Mouse (Mus musculus) kidney, postnatal 10 days (tissue): Measurements from ENCODE around the gene Slc26a1.
"Not testable (repeated sequence)": the region's sequence is repeated elsewhere in the genome, so short reads cannot be mapped to it uniquely, and the experiment has no call there.

ENCODE experiments used
- DNase-seq: peaks from one replicate; pipeline ENCODE4 v3.0.0; 2021; ENCODE audit warnings: mixed read lengths

The Slc26a1 gene

DNA sequence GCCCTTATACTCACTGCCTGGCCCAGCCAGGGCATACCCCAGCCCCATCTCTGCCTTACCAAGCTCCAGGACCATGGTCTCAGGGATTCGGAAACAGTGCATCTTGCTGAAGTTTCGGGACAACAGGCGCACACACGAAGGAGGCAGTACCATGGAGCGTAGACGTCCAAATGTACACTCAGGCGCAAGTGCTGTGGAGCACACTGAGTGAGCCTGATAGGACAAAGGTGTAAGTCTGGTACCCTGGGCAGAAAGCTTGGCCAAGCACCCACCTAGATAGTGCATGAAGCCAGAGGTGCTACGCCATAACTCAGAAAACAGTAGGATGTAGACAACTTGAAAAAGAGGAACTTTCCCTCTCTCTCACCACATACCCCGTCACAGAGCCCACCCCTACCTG is 20.0 kb downstream of the Slc26a1 start:
- no peak for DNase-seq

DNA sequence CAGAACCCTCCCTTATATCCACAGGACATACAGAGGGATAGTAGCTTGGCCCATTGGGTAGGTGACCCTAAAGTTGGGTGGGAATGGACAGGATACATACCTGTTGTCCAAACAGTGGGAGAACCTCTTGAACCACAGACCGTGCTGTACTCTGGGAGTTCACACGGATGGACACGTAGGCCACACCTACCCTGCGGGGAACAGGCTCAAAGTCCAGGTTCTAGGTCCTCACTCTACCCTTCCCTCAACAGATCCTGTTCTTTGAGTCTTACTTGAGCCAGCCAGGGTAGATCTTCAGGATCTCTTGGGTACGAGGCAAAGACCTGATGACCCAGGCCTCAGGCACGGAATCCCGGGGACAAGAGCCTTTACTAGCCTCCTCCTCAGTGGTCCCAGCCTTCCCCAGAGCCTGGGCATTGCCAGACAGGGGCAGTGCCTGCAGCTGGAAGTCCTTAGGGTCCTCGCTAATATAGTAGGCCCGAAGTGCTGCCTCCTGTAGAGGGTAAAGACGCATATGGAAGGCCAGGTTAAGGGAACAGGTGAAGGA is 20.9 kb downstream of the Slc26a1 start:
- DNase-seq: no peak

DNA sequence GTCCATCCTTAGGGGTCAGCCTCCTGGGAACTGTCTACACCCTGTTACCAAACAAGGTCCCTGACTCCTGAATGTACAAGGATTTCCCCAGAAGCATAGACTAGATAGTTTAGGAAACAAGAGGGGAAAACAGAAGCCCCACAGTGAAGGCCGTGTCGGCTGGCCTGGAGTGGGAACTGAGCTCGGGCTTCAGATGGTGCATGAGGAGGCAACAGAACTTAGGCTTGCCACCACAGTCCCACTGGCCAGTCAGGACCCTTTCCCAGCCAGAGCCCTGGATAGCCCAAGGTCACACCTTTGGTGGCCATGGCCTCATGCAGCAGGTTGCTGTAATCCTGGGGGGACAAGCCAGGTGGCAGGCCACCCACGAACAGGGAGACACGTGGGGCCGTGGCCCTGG is 22.0 kb downstream of the Slc26a1 start:
- no peak for DNase-seq

DNA sequence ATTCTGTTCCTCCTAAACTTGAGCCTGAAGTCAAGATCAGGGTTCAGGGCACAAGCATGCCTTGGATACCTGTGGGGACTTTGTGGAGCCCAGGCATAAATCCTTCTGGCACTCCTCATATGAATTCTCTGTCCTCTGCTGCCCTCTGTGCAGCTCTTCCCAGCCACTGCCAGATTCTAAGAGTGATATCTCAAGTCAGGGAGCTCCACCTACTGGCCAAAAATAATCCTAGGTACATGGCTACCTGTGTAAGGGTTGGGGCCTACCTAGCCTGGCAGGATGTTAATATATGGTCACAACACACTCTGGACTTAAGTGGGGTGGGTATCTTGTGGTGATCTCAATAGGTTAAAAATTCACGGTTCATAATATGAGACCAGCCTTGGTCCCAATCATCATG is 23.5 kb downstream of the Slc26a1 start:
- DNase-seq: peak; percentile 75

DNA sequence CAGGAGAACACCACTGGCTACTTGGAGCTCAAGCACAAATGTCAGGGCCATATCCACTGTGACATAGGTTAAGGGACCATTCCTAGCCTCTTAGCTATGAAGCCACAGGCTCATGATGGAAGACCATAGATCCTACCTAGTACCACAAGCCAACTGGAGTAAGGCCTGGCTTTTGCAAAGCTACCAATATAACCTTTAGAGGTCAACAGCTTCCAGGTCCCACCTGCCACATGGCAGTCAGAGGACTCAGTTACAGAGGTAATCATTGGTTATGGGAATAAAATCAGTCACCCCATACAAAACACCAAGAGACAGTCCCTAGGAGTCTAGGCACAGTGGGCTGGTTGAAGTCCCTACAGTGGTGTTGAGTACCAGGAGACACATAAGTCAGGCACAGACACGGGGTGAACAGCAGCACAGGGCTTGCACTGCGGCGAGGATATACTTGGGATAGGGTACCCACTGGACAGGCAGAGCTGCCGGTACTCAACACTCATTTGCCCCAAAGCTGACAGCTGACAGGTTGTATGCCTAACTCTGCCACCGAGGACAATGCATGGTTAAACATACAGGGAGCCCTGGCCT is 24.1 kb downstream of the Slc26a1 start:
- DNase-seq: no peak

DNA sequence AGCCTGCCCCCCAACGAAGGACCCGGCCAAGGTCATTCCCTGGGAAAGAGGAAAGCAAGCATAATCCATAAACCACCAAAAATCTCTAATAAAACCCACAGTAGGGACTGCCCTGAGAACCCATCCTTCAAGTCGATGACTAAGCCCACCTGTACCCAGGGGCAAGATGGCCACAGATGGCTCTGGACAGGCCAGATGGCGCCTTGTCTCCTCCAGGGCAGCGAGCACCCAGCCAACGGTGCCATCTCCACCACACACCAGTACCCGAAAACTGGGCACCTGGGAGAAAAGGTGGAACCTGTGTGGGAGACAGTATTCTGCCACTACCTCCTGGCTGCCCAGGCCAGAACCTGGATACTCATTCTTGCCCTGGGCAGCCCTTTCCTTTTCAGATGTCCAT is 25.0 kb downstream of the Slc26a1 start:
- no peak for DNase-seq

DNA sequence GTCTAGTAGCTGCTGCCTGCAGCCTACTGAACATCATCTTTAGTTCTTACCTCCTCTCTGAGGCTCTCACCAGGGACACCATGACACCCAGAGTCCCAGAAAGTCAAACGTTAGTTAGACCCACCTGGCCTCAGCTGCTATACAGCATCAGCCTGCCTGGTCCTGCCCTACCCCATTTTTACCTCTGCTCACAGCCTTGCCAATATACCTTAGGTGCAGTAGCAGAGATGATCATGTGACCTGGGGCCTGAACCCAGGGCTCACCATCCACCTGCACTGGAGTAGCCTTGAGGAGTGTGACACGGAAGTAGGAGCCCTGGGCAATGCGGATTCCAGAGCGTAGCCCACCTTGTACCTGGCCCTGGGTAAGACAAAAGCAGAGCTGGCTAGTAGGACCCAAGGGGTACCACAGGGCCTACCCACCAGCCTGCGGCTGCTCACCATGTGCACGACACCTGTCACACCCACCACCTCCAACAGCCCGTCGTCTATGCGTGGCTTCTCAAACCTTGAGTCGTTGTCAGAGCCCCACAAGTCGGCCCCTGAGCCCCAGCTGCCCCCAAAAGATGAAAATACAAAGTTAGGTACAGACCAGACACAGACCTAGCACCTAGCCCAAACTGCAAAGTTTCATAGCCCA is 26.3 kb downstream of the Slc26a1 start:
- no peak for DNase-seq

DNA sequence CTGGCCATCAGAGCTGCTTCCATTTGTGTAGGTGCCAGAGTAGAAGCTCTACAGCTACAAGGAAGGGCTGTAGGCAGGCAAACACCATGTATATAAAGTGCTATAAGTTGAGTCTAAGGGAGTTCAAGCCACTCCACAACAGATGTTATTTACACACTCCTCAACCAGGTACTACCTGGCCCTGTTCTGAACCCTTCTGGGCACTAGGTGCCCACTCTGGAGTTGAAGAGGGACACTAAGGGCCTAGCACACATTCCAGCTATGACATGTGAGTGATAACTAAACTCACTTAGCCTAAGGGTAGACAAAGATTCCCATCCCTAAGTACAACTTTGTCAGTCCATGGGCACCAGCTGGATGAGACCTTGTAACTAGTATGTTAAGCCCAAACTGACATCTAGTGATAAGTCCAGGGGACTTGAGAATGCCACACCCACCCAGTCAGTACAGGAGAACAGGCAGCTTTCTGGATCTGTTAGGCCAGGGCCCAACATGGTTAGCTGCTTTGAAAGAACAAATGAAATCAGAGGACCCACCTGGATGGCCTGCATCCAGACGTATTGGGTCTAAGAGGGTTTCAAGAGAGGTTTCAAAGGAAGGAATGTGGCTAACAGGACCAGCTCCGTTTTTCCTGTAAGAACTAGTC is 27.4 kb downstream of the Slc26a1 start:
- no peak for DNase-seq

DNA sequence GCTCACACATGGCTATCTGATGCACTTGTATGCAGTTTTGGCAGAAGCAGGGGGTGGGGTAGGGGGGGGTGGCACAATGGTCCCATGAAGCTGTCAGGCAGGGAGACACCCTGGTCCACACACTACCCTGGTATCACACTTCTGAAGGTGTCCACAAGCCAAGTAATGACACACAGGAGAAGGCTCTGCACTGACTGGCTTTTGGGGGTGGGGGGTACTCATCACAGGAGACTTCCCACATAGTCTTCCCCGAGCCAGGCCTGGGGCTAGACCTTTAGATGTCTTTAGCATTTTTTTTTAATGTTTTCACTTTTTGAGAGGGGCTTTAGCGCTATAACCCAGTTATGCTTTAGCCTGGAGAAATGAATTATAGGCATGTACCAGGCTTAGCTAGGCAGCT is 28.1 kb downstream of the Slc26a1 start:
- DNase-seq: no peak

DNA sequence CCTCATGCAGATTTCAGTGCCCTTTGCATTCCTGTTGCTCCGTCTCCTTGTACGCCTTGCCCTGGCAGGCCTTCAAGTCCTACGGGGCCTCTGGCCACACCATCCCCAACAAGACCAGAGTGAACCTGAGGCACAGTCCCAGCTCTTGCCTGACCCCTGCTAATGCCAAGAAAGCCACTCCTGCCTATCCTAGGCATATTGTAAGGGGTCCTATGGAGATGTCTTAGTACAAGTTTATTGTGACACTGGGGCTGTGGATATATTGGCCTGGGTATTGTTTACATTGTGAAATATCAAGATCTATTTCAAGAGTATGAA is 29.1 kb downstream of the Slc26a1 start:
- no peak for DNase-seq

DNA sequence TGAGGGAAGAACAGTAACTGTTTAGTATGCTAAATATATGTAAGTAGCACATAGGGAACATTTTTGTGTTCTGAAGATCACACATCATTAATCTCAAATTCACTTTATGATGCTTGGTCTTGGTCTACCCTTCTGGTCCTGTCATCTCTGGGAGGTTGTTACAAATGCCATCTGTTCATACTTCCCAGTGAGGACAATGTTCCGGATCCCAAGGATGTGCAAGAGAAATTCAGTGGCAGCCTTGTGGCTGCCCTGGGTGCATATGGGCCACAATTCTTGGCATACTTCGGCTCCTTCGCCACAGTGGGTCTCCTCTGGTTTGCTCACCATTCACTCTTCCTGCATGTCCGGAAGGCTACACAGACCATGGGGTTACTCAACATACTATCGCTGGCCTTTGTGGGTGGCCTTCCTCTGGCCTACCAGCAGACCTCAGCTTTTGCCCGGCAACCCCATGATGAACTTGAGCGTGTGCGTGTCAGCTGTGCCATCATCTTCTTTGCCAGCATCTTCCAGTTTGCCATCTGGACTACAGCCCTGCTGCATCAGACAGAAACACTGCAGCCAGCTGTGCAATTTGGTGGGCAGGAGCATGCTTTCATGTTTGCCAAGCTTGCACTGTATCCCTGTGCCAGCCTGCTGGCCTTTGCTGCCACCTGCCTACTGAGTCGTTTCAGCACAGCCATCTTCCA is 29.6 kb downstream of the Slc26a1 start:
- no peak for DNase-seq

DNA sequence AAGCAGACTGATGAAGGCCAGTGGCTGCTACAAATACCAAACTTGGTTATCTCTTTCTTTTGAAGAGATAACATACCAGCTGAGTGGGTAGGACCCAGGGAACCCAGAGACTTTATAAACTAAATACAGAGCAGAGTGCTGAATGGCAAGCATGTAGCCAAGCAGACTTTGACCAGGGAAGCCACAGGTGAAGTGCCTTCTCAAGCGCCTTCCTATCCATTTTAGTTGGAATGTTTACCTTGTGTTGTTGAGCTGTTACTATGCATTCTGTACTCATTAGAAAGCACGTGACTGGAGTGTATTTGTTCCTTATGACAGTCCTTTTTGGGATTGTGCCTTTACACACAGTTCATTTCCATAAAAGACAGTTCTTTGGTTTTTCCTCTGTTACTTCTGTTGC is 31.7 kb downstream of the Slc26a1 start:
- DNase-seq: no peak

DNA sequence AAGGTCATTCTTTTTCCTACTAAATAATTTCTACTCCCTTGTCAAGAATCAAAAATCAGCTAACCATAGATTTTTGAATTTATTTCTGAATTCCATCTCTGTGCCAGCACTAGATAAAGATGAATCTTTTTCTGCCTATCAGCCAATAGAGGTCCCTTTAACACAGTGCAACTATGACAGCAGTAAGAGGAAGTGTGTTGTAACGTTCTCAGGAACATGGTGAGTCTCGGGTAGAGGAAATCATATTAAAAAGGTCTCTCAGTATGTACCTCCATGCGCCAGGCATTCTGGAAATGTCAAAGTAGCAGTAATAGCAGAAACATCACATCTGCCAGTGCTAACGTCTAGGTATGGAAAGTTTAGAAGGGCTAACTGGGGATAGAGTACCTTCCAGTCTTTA is 39.2 kb downstream of the Slc26a1 start:
- DNase-seq: no peak

DNA sequence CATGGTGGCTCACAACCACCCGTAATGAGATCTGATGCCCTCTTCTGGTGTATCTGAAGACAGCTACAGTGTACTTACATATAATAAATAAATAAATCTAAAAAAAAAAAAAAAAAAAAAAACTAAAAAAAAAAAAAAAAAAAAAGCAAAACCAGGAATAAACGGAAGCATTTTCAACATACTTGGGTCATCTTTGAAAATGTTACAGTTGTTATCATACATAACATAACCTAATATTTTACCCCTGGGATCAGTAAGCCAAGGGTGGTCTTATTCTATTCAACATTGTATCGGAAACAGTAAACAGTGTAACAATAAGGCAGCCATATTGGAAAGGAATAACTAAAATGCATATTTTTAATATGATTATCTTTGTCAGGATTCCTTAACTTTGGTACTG is 41.3 kb downstream of the Slc26a1 start:
- DNase-seq: not testable (repeated sequence)

DNA sequence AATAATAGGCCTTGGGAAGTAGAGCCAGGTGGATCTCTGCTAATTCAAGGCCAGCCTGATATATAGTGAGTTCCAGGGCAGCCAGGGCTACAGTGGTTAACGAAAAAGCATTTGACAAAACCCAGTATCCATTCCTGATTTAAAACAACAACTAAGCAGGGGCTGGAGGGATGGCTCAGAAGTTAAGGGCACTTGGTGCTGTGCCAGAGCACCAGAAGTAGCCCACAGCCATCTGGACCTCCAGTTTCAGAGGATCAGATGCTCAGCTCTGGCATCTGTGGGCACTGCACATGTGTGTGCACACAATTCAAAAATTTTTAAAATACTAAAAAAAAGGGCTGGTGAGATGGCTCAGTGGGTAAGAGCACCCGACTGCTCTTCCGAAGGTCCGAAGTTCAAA is 41.7 kb downstream of the Slc26a1 start:
- DNase-seq: no peak

DNA sequence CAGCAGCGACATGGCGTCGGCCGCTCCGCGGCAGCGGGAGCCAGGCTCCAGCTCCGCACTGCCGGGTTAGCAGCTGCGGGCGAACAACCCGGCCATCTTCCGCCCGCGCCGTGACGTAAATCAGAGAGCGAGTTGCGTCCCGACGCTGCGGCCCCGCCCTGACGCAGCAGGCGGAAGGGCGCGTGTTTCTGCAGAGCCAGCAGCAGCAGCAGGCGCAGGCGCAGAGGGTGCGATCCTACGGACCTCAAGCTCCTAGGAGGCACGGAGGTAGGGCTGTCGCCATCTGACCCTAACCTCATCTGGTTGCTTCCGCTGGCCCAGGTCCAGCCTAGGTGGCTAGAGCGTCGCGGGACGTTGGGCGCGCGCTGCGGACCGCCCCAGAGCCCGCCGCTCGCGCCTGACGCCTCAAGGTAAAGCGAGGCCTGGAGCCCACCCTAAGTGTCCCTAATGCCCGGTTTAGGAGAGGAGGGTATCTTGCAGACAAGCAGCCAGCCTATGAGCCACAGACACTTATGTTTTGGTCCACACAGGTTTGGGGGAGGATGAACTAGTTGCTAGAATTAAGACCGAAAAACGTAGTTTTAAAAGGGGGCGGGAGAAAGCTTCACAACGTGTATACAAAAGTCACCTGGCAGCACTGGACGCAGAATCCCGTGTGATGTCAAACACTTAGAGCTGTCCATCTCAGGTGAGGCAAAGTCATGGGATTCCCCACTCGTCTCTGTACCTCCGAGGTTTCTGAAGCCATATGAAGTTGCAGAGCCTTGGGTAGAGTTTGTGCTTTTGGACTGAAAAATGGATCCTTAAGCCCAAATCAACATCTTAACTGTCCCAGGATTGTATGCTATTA is 45.5 kb downstream of the Slc26a1 start, which contains the start of the genes Gak and Tmem175:
TSS of gene Gak (minus strand) at position 122 of the 850 bp plus-strand sequence.
TSS of gene Tmem175 (plus strand) at position 137 of the 850 bp plus-strand sequence.
- peak; percentile 96 for DNase-seq

DNA sequence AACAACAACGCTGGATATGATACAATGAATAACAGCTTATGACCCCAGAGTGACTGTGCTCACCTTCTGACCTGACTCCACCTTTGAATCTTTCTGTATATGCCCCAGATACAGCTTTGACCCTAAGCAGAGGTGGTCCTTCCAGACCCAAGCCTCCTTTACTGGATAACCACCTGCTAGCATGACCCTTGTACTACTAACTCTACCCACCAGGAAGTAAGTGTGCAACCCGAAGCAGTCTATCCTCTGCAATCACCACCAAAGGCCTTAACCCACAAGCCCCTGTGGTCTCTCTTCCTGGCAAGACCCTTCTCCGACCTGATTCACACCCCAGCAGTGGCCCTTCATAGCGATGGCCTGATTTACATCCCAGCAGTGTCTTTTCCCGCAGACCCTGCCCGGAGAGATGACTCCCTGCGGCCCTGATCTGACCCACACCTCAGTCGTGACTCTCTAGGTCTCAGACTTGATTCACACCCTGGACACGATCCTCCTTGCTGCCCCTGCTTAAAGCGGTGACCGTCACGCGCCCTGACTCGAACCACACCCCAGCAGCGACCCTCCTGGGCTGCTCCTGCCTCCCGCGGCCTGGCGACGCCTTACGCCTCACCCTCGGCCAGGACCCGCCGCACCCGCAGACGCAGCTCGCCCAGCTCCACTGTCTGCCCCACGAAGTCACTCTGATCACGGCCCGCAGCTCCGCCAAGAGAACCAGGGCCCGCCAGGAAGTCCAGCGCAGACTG is 46.3 kb downstream of the Slc26a1 start:
- no peak for DNase-seq

DNA sequence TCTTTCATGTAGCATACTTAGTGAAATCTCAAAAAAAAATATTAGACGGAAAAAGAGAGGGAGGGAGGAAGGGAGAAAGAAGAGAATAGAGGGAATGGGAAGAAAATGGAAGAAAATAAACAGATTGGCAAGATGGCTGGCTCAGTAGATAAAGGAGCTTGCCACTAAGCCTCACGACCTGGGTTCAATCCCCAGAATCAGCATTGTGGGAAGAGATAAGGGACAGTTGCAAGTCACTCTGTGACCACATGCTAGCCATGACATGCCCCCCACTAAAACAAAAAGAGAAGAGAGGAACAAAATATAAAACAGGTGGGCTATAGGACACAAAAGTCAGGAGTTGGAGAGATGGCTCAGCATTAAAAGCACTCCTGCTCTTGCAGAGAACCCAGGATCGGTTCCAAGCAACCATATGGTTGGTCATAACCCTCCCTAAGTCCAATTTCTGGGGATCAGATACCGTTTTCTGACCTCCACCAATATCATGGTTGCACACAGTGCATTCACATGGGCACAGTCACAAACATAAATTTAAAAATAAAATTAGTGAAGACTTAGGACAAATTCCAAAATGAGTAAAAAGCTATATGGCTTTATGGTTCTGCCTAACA is 49.2 kb downstream of the Slc26a1 start:
- DNase-seq: no peak

DNA sequence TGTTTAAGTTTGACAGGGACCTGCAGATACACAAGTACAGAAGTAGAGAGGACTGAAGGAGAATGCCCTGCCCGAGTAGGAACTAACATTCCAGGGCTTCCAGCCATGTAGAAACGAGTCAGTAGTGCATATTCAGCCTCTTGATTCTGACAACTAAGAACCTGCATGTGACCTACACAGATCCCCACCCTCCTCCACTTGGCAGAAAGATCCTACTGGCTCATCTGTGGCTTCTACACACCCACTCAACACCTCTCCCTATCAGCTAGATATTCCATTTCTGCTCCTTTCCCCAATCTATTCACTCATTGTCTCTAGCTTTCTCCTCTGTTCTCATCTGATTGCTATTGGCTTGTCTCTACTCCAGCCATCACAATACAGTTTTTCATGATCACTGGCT is 53.5 kb downstream of the Slc26a1 start:
- DNase-seq: no peak
